ENCODE assay signal across 11 mouse cellular contexts in genomic region chr2:6883996-6884795, GRCm38 (mm10).
DNase-seq lines count a peak whose midpoint lies in the region; ATAC-seq and TF ChIP-seq lines count a peak whose summit lies in the region.
"Had no signal": no experiment of that assay in that cellular context is flagged by ENCODE, and none has a peak within 500 bp of the region (broad histone marks: within the 10 kb centered on the region; RNA-seq: fewer than 3 reads in every experiment).

No protein-coding gene starts in this region.

- H3K9ac ChIP-seq in forebrain, embryonic 13.5 days: peak overlapping the region; percentile 92
- peak overlapping the region; percentile 62 for H3K9ac ChIP-seq in midbrain, embryonic 12.5 days (replicated peaks)
- H3K9ac ChIP-seq in heart, embryonic 11.5 days (ENCODE audit: low read depth, low read length): no peak overlapping the region
- H3K9ac ChIP-seq: limb, embryonic 12.5 days; lung, embryonic 15.5 days had no signal

- TF ChIP-seq CTCF in brain, embryonic 14.5 days (IDR thresholded peaks at IDR 0.05; ENCODE audit: borderline replicate concordance, extremely low read depth, insufficient read depth, insufficient read length): no peak
- TF ChIP-seq CTCF in kidney, adult 2 months (conservative IDR thresholded peaks at IDR 0.05; ENCODE audit: insufficient read depth, insufficient read length, low read depth, low read length): no peak

- no peaks in the 10 kb centered on the region; the same call in 1 of the 2 replicates for H3K9me3 ChIP-seq in forebrain, embryonic 13.5 days (replicated peaks)
- no peaks in the 10 kb centered on the region for H3K9me3 ChIP-seq in midbrain, embryonic 12.5 days
- no peaks in the 10 kb centered on the region for H3K9me3 ChIP-seq in heart, embryonic 11.5 days (replicated peaks; ENCODE audit: control insufficient read depth, low read length)
- H3K9me3 ChIP-seq: limb, embryonic 12.5 days; lung, embryonic 15.5 days had no signal

- no peaks in the 10 kb centered on the region for H3K36me3 ChIP-seq in forebrain, embryonic 13.5 days (ENCODE audit: poor library complexity, severe bottlenecking)
- H3K36me3 ChIP-seq in midbrain, embryonic 12.5 days: no peaks in the 10 kb centered on the region
- no peaks in the 10 kb centered on the region for H3K36me3 ChIP-seq in heart, embryonic 11.5 days (ENCODE audit: control insufficient read depth, insufficient read depth, low read length)
- no peaks in the 10 kb centered on the region for H3K36me3 ChIP-seq in kidney, adult 2 months (ENCODE audit: control insufficient read depth, insufficient read depth, low read length)
- H3K36me3 ChIP-seq: limb, embryonic 12.5 days; lung, embryonic 15.5 days had no signal

- TF ChIP-seq POLR2A in brain, embryonic 14.5 days (IDR thresholded peaks at IDR 0.05; ENCODE audit: borderline replicate concordance, extremely low read depth, insufficient read depth, insufficient read length, poor library complexity, severe bottlenecking): no peak
- TF ChIP-seq POLR2A in kidney, adult 2 months (IDR thresholded peaks at IDR 0.05; ENCODE audit: low read depth, low read length): no peak

- H3K4me2 ChIP-seq in forebrain, embryonic 13.5 days: peak overlapping the region; percentile 63
- H3K4me2 ChIP-seq in midbrain, embryonic 12.5 days (replicated peaks): peak overlapping the region; percentile 63
- H3K4me2 ChIP-seq in heart, embryonic 11.5 days: no peak overlapping the region
- H3K4me2 ChIP-seq: limb, embryonic 12.5 days; lung, embryonic 15.5 days had no signal

- DNase-seq in brain, embryonic 14.5 days (ENCODE audit: low read depth): peak; percentile 77
- peak; percentile 46 for DNase-seq in cerebellum, adult 9-11 months
- no peak for DNase-seq in MN1 (ENCODE audit: low spot score)
- DNase-seq in kidney, adult 2 months: no peak
- no peak for DNase-seq in kidney, postnatal 25 days
- DNase-seq: kidney, postnatal 14 days had no signal

- WGBS in forebrain, embryonic 13.5 days: 7% methylated on average over 13 of the region's 13 CpGs
- WGBS in midbrain, embryonic 12.5 days: 13% methylated on average over 13 of the region's 13 CpGs
- 73% methylated on average over 13 of the region's 13 CpGs for WGBS in heart, embryonic 11.5 days (ENCODE audit: insufficient replicate concordance)
- WGBS in kidney, adult 2 months: 82% methylated on average over 13 of the region's 13 CpGs

- H3K4me1 ChIP-seq in forebrain, embryonic 13.5 days: peaks cover 41% of the 10 kb centered on the region
- H3K4me1 ChIP-seq in midbrain, embryonic 12.5 days: peaks cover 37% of the 10 kb centered on the region
- H3K4me1 ChIP-seq in heart, embryonic 11.5 days (ENCODE audit: control insufficient read depth, insufficient read depth, low read length): no peaks in the 10 kb centered on the region; the same call in 1 of the 2 replicates
- H3K4me1 ChIP-seq in kidney, adult 2 months (ENCODE audit: control insufficient read depth, insufficient read depth, low read length): no peaks in the 10 kb centered on the region
- H3K4me1 ChIP-seq: limb, embryonic 12.5 days; lung, embryonic 15.5 days had no signal

- H3K27me3 ChIP-seq in forebrain, embryonic 13.5 days: no peaks in the 10 kb centered on the region
- H3K27me3 ChIP-seq in midbrain, embryonic 12.5 days: no peaks in the 10 kb centered on the region
- no peaks in the 10 kb centered on the region for H3K27me3 ChIP-seq in heart, embryonic 11.5 days (ENCODE audit: control insufficient read depth, insufficient read depth, low read length)
- H3K27me3 ChIP-seq in kidney, adult 2 months (replicated peaks; ENCODE audit: control insufficient read depth, insufficient read depth, low read length): no peaks in the 10 kb centered on the region
- H3K27me3 ChIP-seq: limb, embryonic 12.5 days; lung, embryonic 15.5 days had no signal

- peak overlapping the region; percentile 63 for H3K4me3 ChIP-seq in forebrain, embryonic 13.5 days
- peak overlapping the region; percentile 51 for H3K4me3 ChIP-seq in midbrain, embryonic 12.5 days
- no peak overlapping the region for H3K4me3 ChIP-seq in heart, embryonic 11.5 days (ENCODE audit: low read depth, low read length)
- no peak overlapping the region for H3K4me3 ChIP-seq in kidney, adult 2 months (ENCODE audit: insufficient read depth, low read depth, low read length)
- H3K4me3 ChIP-seq: limb, embryonic 12.5 days; lung, embryonic 15.5 days had no signal

- ATAC-seq in forebrain, embryonic 13.5 days: peak; percentile 41
- ATAC-seq in midbrain, embryonic 12.5 days (ENCODE audit: low FRiP score, low read depth): peak; percentile 50; the same call in 1 of the 2 replicates
- ATAC-seq in heart, embryonic 11.5 days (replicated peaks; ENCODE audit: insufficient number of reproducible peaks, low FRiP score, low TSS enrichment): no peak

- peak overlapping the region; percentile 98 for H3K27ac ChIP-seq in forebrain, embryonic 13.5 days
- peak overlapping the region; percentile 94 for H3K27ac ChIP-seq in midbrain, embryonic 12.5 days (replicated peaks)
- H3K27ac ChIP-seq in heart, embryonic 11.5 days (ENCODE audit: low read depth, low read length): no peak overlapping the region; the same call in 1 of the 2 replicates
- no peak overlapping the region for H3K27ac ChIP-seq in kidney, adult 2 months (ENCODE audit: insufficient read depth, low read depth, low read length)
- H3K27ac ChIP-seq: limb, embryonic 12.5 days; lung, embryonic 15.5 days had no signal

Comparison
In these comparisons a context has a peak if more than half of its experiments do, and no peak if none do; other contexts are left out.
1. DNase-seq: peak in brain, embryonic 14.5 days (single experiment) and cerebellum, adult 9-11 months (single experiment); none in MN1 (single experiment), kidney, adult 2 months (single experiment) and kidney, postnatal 25 days (0 of 2).
2. H3K27ac ChIP-seq: peak in forebrain, embryonic 13.5 days (single experiment) and midbrain, embryonic 12.5 days (single experiment); none in heart, embryonic 11.5 days (single experiment) and kidney, adult 2 months (single experiment).
3. H3K4me3 ChIP-seq: peak in forebrain, embryonic 13.5 days (single experiment) and midbrain, embryonic 12.5 days (single experiment); none in heart, embryonic 11.5 days (single experiment) and kidney, adult 2 months (single experiment).